Mouse (Mus musculus) hindbrain, embryonic 13.5 days (tissue): ENCODE data around the gene Pip5k1b. TPM values are rescaled to one million over a fixed set of nuclear protein-coding genes. Genes with fewer than 3 reads are reported as not detected.

ENCODE experiments used
- ATAC-seq: fragments of 200-750 bp; cut with Nextera tagmentation; 2 replicates; pipeline ENCODE4 v1.8.0; 2017; ENCODE audit warnings: moderate TSS enrichment; ENCODE audit not compliant: low FRiP score
- H3K27ac ChIP-seq: fragments of 300-500 bp; sonication (generic); 2 replicates; pipeline ENCODE4 v1.5.1; 2015; ENCODE audit warnings: inconsistent platforms, mild to moderate bottlenecking, moderate library complexity
- H3K27me3 ChIP-seq: fragments of 300-500 bp; sonication (generic); 2 replicates; pipeline ENCODE4 v1.6.1; 2015; ENCODE audit warnings: mild to moderate bottlenecking, inconsistent platforms
- H3K36me3 ChIP-seq: fragments of 300-500 bp; sonication (generic); 2 replicates; pipeline ENCODE4 v1.6.1; 2015; ENCODE audit warnings: mild to moderate bottlenecking, inconsistent platforms
- H3K4me1 ChIP-seq: fragments of 300-500 bp; sonication (generic); replicated peaks from 2 replicates; pipeline ENCODE4 v1.6.1; 2015; ENCODE audit warnings: inconsistent platforms
- H3K4me2 ChIP-seq: fragments of 300-500 bp; sonication (generic); 2 replicates; pipeline ENCODE4 v1.6.1; 2015; ENCODE audit warnings: inconsistent platforms, mild to moderate bottlenecking, moderate library complexity
- H3K4me3 ChIP-seq: fragments of 300-500 bp; sonication (generic); 2 replicates; pipeline ENCODE4 v1.5.1; 2015; ENCODE audit warnings: mild to moderate bottlenecking, inconsistent platforms
- H3K9ac ChIP-seq: fragments of 300-500 bp; sonication (generic); 2 replicates; pipeline ENCODE4 v1.6.1; 2015; ENCODE audit warnings: mild to moderate bottlenecking, inconsistent platforms
- H3K9me3 ChIP-seq: fragments of 300-500 bp; sonication (generic); 2 replicates; pipeline ENCODE4 v1.6.1; 2016; ENCODE audit warnings: inconsistent platforms
- WGBS: fragments of 180-500 bp; shearing (Covaris S2); methylation state at CpG from one replicate; pipeline ENCODE4 v1.1.7; 2015; 5-methylcytosine and 5-hydroxymethylcytosine counted together
- polyA plus RNA-seq: library from polyadenylated mRNA; unstranded; fragments of >200 nt; fragmentation: Nextera tagmentation; extraction: Ambion mirVana; gene quantifications from 2 replicates; pipeline ENCODE4 v1.2.1, GENCODE M21; 2015

Gene Pip5k1b
- polyA plus RNA-seq, 1 experiment from 2014 or later, result 1.5 TPM

- Histone ChIP-seq H3K27me3 (no peaks in the 10 kb centered on the region), H3K4me3 (no peak overlapping the region), H3K4me2 (no peak overlapping the region), H3K9me3 (no peaks in the 10 kb centered on the region), H3K36me3 (no peaks in the 10 kb centered on the region), H3K9ac (no peak overlapping the region), H3K27ac (no peak overlapping the region), H3K4me1 (peaks cover 21% of the 10 kb centered on the region)
- WGBS, result 89% methylated on average over 6 of the region's 6 CpGs
- no peak for ATAC-seq
These were observed 187.3 kb downstream of the Pip5k1b start for GRCm38 (mm10) chr19:24368419-24368818.

GRCm38 (mm10) chr19:24367722-24368121, 187.9 kb downstream of the Pip5k1b start:
- Histone ChIP-seq H3K27me3 (no peaks in the 10 kb centered on the region), H3K9ac (no peak overlapping the region), H3K9me3 (no peaks in the 10 kb centered on the region), H3K4me1 (peaks cover 16% of the 10 kb centered on the region), H3K36me3 (no peaks in the 10 kb centered on the region), H3K4me2 (no peak overlapping the region), H3K4me3 (no peak overlapping the region), H3K27ac (no peak overlapping the region)
- ATAC-seq, result no peak
- whole genome bisulfite sequencing, result 68% methylated on average over 4 of the region's 4 CpGs

GRCm38 (mm10) chr19:24366747-24367146, 188.9 kb downstream of the Pip5k1b start:
- H3K27me3 ChIP-seq, result no peaks in the 10 kb centered on the region
- H3K4me2 ChIP-seq, result no peak overlapping the region
- no peaks in the 10 kb centered on the region for H3K36me3 ChIP-seq
- 84% methylated on average over 1 of the region's 1 CpGs for WGBS
- H3K9me3 ChIP-seq, result no peaks in the 10 kb centered on the region
- ATAC-seq, result no peak
- no peak overlapping the region for H3K9ac ChIP-seq
- no peak overlapping the region for H3K27ac ChIP-seq
- H3K4me1 ChIP-seq, result peaks cover 6% of the 10 kb centered on the region
- no peak overlapping the region for H3K4me3 ChIP-seq

DNA sequence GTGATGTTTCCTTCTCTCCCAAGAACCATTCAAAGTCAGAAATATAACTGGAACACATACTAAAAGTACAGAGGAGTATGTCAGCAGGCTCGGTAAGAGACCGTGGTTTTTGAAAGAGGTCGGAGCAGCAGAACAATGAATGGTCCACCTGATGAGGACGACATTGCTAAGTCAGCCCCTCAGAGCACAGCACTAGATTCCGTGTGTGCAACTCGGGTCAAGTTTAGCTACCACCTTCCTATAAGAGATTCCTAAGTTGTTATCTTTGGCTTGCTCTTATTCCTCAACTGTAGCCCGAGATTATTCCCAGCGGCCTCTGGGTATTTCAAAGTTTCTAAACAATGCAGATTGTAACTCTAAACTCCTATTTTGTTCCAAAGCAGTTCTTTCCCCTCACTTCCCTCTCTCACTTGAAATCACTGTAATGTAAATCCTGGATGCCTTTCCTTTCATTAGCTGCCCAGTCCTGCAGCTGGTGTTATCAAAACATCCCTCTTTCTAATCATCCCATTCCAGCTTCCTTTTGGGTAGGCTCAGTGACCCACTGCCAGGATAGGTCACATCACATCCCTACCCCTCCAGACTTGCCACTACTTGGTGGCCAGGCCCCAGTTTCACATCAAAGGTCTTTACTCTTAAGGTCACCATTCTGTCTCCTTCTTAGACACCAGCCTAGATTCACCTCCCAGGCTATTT, 192.9 kb downstream of the Pip5k1b start:
- H3K27ac ChIP-seq, result no peak overlapping the region
- no peaks in the 10 kb centered on the region for H3K27me3 ChIP-seq
- H3K4me2 ChIP-seq, result no peak overlapping the region
- H3K4me3 ChIP-seq, result no peak overlapping the region
- WGBS, result 67% methylated on average over 8 of the region's 8 CpGs
- no peaks in the 10 kb centered on the region for H3K9me3 ChIP-seq
- no peaks in the 10 kb centered on the region for H3K4me1 ChIP-seq
- ATAC-seq, result no peak
- no peaks in the 10 kb centered on the region for H3K36me3 ChIP-seq
- H3K9ac ChIP-seq, result no peak overlapping the region

- H3K27me3 ChIP-seq, result no peaks in the 10 kb centered on the region
- H3K36me3 ChIP-seq, result no peaks in the 10 kb centered on the region
- H3K4me2 ChIP-seq, result no peak overlapping the region
- H3K27ac ChIP-seq, result no peak overlapping the region
- no peak overlapping the region for H3K9ac ChIP-seq
- no peak for ATAC-seq
- H3K9me3 ChIP-seq, result no peaks in the 10 kb centered on the region
- H3K4me3 ChIP-seq, result no peak overlapping the region
- WGBS, result 88% methylated on average over 9 of the region's 9 CpGs
- no peaks in the 10 kb centered on the region for H3K4me1 ChIP-seq
These were observed 196.4 kb downstream of the Pip5k1b start for GRCm38 (mm10) chr19:24359270-24359669.

DNA sequence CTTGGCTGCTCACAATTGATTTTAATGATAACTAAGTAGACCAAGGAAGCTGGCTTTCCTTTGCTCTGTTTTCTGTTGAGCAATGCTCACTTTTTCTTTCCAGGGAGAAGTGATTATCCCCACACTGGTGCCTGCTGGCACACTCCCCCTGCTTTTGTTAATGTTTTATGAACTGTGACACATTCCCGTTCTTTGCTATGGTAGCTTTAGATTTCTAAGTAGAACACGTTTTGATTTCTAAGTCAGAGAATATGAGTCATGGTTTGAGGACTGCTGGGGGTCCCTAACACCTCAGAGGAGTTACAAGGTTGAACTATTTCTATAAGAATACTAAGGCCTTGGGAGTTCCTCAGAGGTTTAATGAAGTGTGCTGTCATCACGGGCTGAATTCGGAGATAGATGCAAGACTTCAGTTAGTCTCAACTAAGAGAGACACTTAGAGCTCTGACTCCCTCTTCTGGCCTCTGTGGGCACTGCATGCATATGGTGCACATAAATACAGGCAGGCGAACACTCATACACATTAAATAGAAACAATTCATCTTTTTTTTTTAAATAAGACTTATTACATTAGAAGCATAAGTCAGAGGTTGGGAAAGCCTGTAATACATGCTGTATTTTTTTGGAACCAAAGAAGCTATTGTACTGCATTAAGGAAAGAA, 203.2 kb downstream of the Pip5k1b start:
- no peak for ATAC-seq
- no peak overlapping the region for H3K9ac ChIP-seq
- no peak overlapping the region for H3K4me2 ChIP-seq
- H3K27me3 ChIP-seq, result no peaks in the 10 kb centered on the region
- no peak overlapping the region for H3K27ac ChIP-seq
- 0 out of 2 replicates have a peak, but pooled peaks cover 3% of the 10 kb centered on the region for H3K9me3 ChIP-seq
- WGBS, result 81% methylated on average over 5 of the region's 5 CpGs
- H3K4me1 ChIP-seq, result no peaks in the 10 kb centered on the region
- H3K4me3 ChIP-seq, result no peak overlapping the region
- H3K36me3 ChIP-seq, result no peaks in the 10 kb centered on the region

DNA sequence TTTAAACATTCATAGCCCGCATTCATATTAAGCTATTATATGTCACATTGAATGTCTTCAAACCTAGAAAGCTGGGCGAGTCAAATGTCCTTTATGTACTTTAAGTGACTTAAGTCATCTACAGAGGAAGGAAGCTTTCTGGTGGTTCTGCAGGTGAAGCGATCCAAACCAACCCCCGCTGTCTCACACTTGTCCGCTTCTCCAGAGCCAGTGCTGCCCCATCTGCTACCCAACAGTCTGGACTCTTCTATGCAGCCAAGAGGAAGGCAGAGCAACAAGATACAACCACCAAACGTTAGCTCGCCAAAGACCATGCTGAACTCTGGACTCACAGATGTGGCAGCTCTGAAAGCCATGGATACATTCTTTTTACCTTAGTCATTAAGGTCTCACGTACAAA, 211.2 kb downstream of the Pip5k1b start:
- Histone ChIP-seq H3K4me2 (no peak overlapping the region), H3K9ac (no peak overlapping the region), H3K27ac (no peak overlapping the region), H3K4me1 (peaks cover 3% of the 10 kb centered on the region; the same call in 1 of the 2 replicates), H3K4me3 (no peak overlapping the region), H3K27me3 (no peaks in the 10 kb centered on the region), H3K36me3 (no peaks in the 10 kb centered on the region), H3K9me3 (no peaks in the 10 kb centered on the region)
- 94% methylated on average over 8 of the region's 8 CpGs for WGBS
- no peak for ATAC-seq

DNA sequence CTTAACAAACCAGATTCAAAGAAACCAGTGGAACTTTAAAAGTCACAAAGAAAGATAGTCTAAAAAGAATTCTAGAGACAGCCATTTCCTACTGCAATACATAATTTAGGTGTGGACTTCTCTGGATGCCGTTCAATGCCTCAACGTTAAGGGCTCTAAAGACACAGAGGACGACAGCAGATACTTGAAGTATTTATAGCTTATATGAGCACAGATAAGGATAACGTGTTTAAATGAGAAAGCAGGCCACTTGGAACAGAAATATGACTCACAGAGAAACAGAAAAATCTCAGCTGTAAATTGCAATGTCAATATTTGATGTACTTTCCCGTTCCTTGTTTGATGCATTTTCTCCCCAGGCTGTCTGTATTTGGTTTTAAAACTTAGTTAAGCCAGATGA, 212.9 kb downstream of the Pip5k1b start:
- no peaks in the 10 kb centered on the region for H3K27me3 ChIP-seq
- H3K9ac ChIP-seq, result no peak overlapping the region
- 82% methylated on average over 5 of the region's 5 CpGs for WGBS
- H3K4me1 ChIP-seq, result peaks cover 3% of the 10 kb centered on the region; the same call in 1 of the 2 replicates
- no peak overlapping the region for H3K4me2 ChIP-seq
- H3K27ac ChIP-seq, result no peak overlapping the region
- no peaks in the 10 kb centered on the region for H3K36me3 ChIP-seq
- no peaks in the 10 kb centered on the region for H3K9me3 ChIP-seq
- ATAC-seq, result no peak
- H3K4me3 ChIP-seq, result no peak overlapping the region

GRCm38 (mm10) chr19:24336370-24337076, 219.1 kb downstream of the Pip5k1b start:
- H3K27me3 ChIP-seq, result no peaks in the 10 kb centered on the region
- H3K27ac ChIP-seq, result no peak overlapping the region
- H3K9me3 ChIP-seq, result no peaks in the 10 kb centered on the region
- ATAC-seq, result no peak
- no peak overlapping the region for H3K4me3 ChIP-seq
- 77% methylated on average over 12 of the region's 12 CpGs for WGBS
- H3K36me3 ChIP-seq, result no peaks in the 10 kb centered on the region
- no peak overlapping the region for H3K4me2 ChIP-seq
- no peaks in the 10 kb centered on the region for H3K4me1 ChIP-seq
- H3K9ac ChIP-seq, result no peak overlapping the region

GRCm38 (mm10) chr19:24335611-24336343, 219.9 kb downstream of the Pip5k1b start:
- Histone ChIP-seq H3K27me3 (no peaks in the 10 kb centered on the region), H3K4me2 (no peak overlapping the region), H3K9ac (no peak overlapping the region), H3K4me3 (no peak overlapping the region), H3K9me3 (no peaks in the 10 kb centered on the region), H3K36me3 (no peaks in the 10 kb centered on the region), H3K4me1 (no peaks in the 10 kb centered on the region), H3K27ac (no peak overlapping the region)
- WGBS, result 71% methylated on average over 4 of the region's 4 CpGs
- no peak for ATAC-seq

DNA sequence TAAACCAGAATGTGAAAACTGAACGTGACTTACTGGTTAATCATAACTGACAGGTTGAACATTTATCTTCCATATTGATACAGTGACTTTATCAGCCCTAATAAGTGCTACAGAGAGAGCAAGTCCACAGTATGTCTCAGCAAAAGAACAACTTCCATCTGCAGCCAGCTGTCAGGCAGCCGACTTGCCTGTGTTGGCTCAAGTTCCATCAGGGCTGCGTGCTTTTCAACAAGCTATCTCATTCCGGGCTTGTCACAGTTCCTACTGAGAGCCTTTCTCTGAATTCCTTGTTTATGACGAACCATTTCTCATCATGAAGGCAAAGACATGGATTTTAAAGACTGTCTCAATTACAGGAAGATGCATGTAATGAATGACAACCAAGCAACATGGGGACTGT, 222.7 kb downstream of the Pip5k1b start:
- Histone ChIP-seq H3K4me1 (no peaks in the 10 kb centered on the region), H3K27me3 (0 out of 2 replicates have a peak, but pooled peaks cover 2% of the 10 kb centered on the region), H3K27ac (no peak overlapping the region), H3K36me3 (no peaks in the 10 kb centered on the region), H3K9ac (no peak overlapping the region), H3K4me3 (no peak overlapping the region), H3K4me2 (no peak overlapping the region), H3K9me3 (no peaks in the 10 kb centered on the region)
- no peak for ATAC-seq
- 76% methylated on average over 5 of the region's 5 CpGs for WGBS

- WGBS, result 84% methylated on average over 2 of the region's 2 CpGs
- 0 out of 2 replicates have a peak, but pooled peaks cover 4% of the 10 kb centered on the region for H3K27me3 ChIP-seq
- 0 out of 2 replicates have a peak, but pooled peaks cover 3% of the 10 kb centered on the region for H3K4me1 ChIP-seq
These were observed 224.4 kb downstream of the Pip5k1b start for GRCm38 (mm10) chr19:24331274-24331673.

More at GRCm38 (mm10) chr19:24331274-24331673, 224.4 kb downstream of the Pip5k1b start:
- ATAC-seq, result no peak
- Histone ChIP-seq H3K9me3 (no peaks in the 10 kb centered on the region), H3K4me3 (no peak overlapping the region), H3K9ac (no peak overlapping the region), H3K36me3 (no peaks in the 10 kb centered on the region), H3K4me2 (no peak overlapping the region), H3K27ac (no peak overlapping the region)
